Mouse (Mus musculus) midbrain, embryonic 12.5 days (tissue): ENCODE results near the gene Egflam. TPM values are rescaled to one million over a fixed set of nuclear protein-coding genes. Genes with fewer than 3 reads are reported as not detected.

ENCODE experiments used
- ATAC-seq: fragments of 200-750 bp; cut with Nextera tagmentation; 2 replicates; pipeline ENCODE4 v1.8.0; 2017; ENCODE audit warnings: low read depth, moderate TSS enrichment, moderate library complexity; ENCODE audit not compliant: low FRiP score
- H3K27ac ChIP-seq: fragments of 300-500 bp; sonication (generic); replicated peaks from 2 replicates; pipeline ENCODE4 v1.5.1; 2016; ENCODE audit warnings: mild to moderate bottlenecking
- H3K27me3 ChIP-seq: fragments of 300-500 bp; sonication (generic); 2 replicates; pipeline ENCODE4 v1.6.1; 2016; ENCODE audit warnings: mild to moderate bottlenecking
- H3K36me3 ChIP-seq: fragments of 300-500 bp; sonication (generic); 2 replicates; pipeline ENCODE4 v1.6.1; 2016
- H3K4me1 ChIP-seq: fragments of 300-500 bp; sonication (generic); 2 replicates; pipeline ENCODE4 v1.6.1; 2016
- H3K4me2 ChIP-seq: fragments of 300-500 bp; sonication (generic); replicated peaks from 2 replicates; pipeline ENCODE4 v1.6.1; 2016; ENCODE audit warnings: mild to moderate bottlenecking, moderate library complexity
- H3K4me3 ChIP-seq: fragments of 300-500 bp; sonication (generic); 2 replicates; pipeline ENCODE4 v1.5.1; 2016; ENCODE audit warnings: mild to moderate bottlenecking
- H3K9ac ChIP-seq: fragments of 300-500 bp; sonication (generic); replicated peaks from 2 replicates; pipeline ENCODE4 v1.6.1; 2016; ENCODE audit warnings: mild to moderate bottlenecking, moderate library complexity
- H3K9me3 ChIP-seq: fragments of 300-500 bp; sonication (generic); 2 replicates; pipeline ENCODE4 v1.6.1; 2016; ENCODE audit warnings: mild to moderate bottlenecking
- WGBS: fragments of 180-500 bp; shearing (Covaris S2); methylation state at CpG from one replicate; pipeline ENCODE4 v1.1.7; 2016; 5-methylcytosine and 5-hydroxymethylcytosine counted together
- polyA plus RNA-seq: library from polyadenylated mRNA; unstranded; fragments of >200 nt; fragmentation: Nextera tagmentation; extraction: Ambion mirVana; gene quantifications from 2 replicates; pipeline ENCODE4 v1.2.1, GENCODE M21; 2016

Egflam gene
- polyA plus RNA-seq, 1 experiment from 2014 or later: 13.0 TPM

DNA sequence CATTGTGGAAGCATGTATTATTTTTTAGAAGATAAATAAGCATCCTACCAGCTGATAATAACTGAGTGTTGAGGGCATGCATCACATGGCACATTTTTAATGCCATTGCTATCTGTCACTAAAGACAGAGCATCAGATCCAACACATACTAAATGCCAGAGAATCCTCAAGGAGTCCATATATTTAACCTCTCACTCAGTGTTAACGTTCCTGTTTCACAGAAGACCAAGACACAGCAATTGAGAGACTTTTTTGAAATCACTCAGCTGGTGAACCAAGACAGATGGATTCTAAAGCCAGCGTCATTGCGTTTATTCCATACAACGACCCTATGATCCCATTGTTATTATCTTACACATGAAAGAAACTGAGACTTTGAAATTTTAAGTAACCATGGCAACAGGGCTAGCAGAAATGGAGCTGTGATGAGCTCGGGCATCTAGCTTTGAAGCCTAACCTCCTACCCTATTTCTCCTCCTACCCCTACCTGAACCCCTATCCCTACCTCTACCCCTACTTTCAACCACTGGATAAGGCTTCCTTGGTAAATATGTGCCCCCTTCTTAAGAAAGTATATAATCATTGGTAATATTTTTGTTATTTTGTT, 57.4 kb downstream of the Egflam start:
- H3K4me3 ChIP-seq: no peak overlapping the region
- H3K9ac ChIP-seq: no peak overlapping the region
- H3K27me3 ChIP-seq: no peaks in the 10 kb centered on the region
- WGBS: 67% methylated on average over 5 of the region's 5 CpGs
- H3K4me2 ChIP-seq: no peak overlapping the region
- no peak for ATAC-seq
- H3K4me1 ChIP-seq: no peaks in the 10 kb centered on the region
- H3K9me3 ChIP-seq: no peaks in the 10 kb centered on the region
- no peaks in the 10 kb centered on the region for H3K36me3 ChIP-seq
- no peak overlapping the region for H3K27ac ChIP-seq

DNA sequence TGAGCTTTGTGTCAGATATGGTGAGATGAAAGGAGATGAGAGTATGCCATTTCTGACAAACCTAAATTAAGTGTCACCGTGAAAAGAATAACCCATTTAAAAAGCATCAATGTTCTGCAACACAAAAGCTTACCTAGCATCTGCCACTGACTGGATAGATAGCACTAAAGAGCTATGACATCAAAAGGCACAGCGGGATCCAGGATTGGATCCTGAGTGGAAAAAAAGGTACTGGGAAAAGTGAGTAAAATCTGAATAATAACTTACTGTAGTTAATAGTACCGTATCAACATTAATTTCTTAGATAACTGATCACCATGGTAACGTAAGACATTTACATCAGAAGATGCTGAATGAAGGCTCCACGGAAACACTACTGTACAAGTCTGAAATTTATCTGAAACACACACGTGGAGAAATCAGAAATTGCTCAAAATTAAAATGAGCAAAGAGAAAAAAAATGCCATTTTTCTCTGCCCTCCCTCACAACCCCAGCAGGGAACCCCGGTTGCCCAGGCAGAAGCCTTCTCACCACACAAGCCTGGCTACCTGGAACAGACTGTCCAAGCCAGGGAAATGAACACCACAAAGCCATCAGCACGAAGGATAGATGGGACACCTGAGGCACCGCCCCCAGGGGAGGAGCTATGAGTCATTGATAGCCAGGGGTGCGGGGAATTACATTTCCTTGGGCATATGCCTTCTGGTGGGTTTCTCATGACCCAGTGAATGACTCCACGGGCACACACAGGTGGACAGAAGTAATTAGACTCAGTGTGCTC, 63.5 kb downstream of the Egflam start:
- no peak overlapping the region for H3K27ac ChIP-seq
- no peaks in the 10 kb centered on the region for H3K9me3 ChIP-seq
- ATAC-seq: no peak
- no peak overlapping the region for H3K4me2 ChIP-seq
- H3K9ac ChIP-seq: no peak overlapping the region
- 84% methylated on average over 11 of the region's 11 CpGs for WGBS
- no peak overlapping the region for H3K4me3 ChIP-seq
- no peaks in the 10 kb centered on the region for H3K27me3 ChIP-seq
- H3K4me1 ChIP-seq: no peaks in the 10 kb centered on the region
- no peaks in the 10 kb centered on the region for H3K36me3 ChIP-seq

DNA sequence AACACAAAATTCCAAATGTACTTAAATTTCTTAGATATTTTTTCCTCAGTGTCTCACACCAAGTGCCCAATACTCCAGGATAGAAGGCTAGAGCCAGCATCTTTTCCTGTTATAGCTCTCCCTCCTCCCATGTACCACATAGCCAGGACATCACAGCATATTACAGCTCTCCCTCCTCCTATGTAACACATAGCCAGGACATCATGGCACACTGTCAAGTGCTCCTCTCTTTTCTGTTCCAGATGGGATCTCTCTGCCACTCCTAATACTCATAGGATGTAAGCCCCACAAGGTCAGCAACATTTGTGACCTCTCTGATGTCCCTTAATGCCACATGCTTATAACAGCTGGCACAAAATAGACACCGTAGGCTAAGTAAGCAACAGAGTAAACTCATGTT, 65.3 kb downstream of the Egflam start:
- no peak for ATAC-seq
- H3K4me2 ChIP-seq: no peak overlapping the region
- H3K9me3 ChIP-seq: no peaks in the 10 kb centered on the region
- no peaks in the 10 kb centered on the region for H3K27me3 ChIP-seq
- H3K9ac ChIP-seq: no peak overlapping the region
- H3K36me3 ChIP-seq: no peaks in the 10 kb centered on the region
- no peak overlapping the region for H3K4me3 ChIP-seq
- no peaks in the 10 kb centered on the region for H3K4me1 ChIP-seq
- 91% methylated on average over 1 of the region's 1 CpGs for WGBS
- no peak overlapping the region for H3K27ac ChIP-seq

DNA sequence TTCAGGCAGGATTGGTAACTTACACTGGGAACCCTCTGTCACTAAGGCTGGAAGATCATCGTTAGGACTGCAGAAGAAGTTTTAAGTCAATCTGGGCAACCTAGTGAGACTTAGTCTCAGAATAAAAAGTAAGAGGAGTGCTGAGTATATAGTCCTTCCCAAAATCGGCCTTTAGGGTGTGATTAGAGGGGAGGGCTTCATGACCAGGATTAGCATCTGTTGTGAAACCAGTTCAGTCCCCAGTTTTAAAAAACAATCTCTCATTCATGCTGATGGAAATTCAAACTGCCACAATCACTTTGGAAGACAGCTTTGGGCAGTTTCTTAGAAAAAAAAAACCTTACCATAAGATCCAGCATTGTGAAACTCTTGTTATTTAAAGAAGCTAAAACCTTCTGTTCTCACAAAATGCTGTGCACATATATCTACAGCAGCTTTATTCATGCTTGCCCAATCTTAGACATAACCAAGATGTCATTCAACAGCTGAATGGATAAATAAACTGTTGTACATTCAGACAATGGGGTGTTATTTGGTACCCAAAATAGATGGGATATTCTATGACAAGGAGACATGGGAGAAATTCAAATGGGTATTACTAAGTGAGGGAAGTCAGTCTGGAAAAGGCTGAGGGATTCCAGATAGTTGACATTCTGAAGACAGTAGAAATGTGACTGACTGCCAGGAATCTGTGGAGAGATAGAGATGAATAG, 75.4 kb downstream of the Egflam start:
- no peak overlapping the region for H3K27ac ChIP-seq
- no peaks in the 10 kb centered on the region for H3K4me1 ChIP-seq
- H3K36me3 ChIP-seq: no peaks in the 10 kb centered on the region
- no peak for ATAC-seq
- H3K27me3 ChIP-seq: no peaks in the 10 kb centered on the region
- no peaks in the 10 kb centered on the region for H3K9me3 ChIP-seq
- H3K9ac ChIP-seq: no peak overlapping the region
- H3K4me3 ChIP-seq: no peak overlapping the region
- H3K4me2 ChIP-seq: no peak overlapping the region
- WGBS: 89% methylated on average over 2 of the region's 2 CpGs

DNA sequence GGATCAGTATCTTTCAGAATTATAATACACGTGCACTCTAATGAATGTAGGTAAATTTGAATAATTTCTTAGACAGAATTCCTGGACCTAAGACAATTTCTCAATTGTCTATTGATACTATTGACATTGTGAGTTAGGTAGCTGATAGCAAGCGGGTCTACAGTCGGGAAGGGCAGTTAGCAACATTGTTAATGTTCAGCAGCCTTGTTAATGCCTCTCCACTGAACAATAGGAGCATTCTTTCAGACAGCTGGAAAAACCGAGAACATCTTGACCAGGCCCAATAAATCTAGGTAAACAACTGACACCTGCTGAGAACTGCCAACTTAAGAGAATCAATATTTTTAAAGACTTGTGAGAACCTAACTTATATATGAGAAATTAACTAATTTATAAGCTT, 77.3 kb downstream of the Egflam start:
- Histone ChIP-seq H3K4me3 (no peak overlapping the region), H3K4me1 (no peaks in the 10 kb centered on the region), H3K9me3 (no peaks in the 10 kb centered on the region), H3K36me3 (no peaks in the 10 kb centered on the region), H3K27ac (no peak overlapping the region), H3K27me3 (no peaks in the 10 kb centered on the region), H3K9ac (no peak overlapping the region), H3K4me2 (no peak overlapping the region)
- WGBS: 74% methylated on average over 4 of the region's 4 CpGs
- no peak for ATAC-seq

DNA sequence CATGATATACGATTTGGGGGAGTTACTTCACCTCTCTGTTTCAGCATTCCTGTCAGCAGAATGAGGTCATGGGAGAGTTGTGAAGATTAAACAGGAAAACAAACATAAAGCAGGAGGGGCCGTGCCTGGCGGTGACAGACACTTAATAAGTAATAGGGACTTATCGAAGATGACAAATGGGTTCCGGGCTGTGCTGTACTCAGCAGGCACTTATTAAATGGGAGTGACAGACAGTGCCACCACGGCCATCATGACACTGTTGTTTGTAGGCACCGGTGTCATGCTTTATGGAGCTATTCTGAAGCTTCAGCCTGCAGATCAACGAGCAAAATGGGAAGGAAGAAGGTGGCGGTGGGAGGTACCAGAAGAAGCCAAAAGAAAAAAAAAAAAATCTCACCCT, 82.7 kb downstream of the Egflam start:
- no peaks in the 10 kb centered on the region for H3K9me3 ChIP-seq
- no peak overlapping the region for H3K9ac ChIP-seq
- no peaks in the 10 kb centered on the region for H3K36me3 ChIP-seq
- H3K4me1 ChIP-seq: no peaks in the 10 kb centered on the region
- no peak for ATAC-seq
- 90% methylated on average over 9 of the region's 9 CpGs for WGBS
- no peak overlapping the region for H3K27ac ChIP-seq
- H3K4me2 ChIP-seq: no peak overlapping the region
- H3K27me3 ChIP-seq: no peaks in the 10 kb centered on the region
- H3K4me3 ChIP-seq: no peak overlapping the region

DNA sequence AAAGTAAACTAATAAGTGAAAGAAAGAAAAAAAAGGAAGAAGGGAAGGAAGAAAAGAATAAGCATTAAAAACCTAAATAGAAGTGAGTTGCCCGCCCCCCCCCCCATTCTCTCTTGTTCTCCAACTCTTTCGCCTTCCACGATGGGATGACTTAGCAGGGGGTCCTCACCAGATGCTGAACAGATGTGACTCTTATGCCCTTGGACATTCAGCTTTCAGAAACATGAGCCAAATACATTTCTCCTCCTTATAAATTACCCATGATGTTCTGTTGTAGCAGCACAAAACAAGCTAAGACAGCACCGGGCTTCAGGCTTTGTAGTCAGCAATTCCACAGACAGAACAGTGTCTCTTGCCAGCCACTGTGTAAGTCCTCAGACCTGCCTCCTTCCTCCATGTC, 89.5 kb downstream of the Egflam start:
- no peak overlapping the region for H3K9ac ChIP-seq
- WGBS: 81% methylated on average over 4 of the region's 4 CpGs
- H3K27ac ChIP-seq: no peak overlapping the region
- no peaks in the 10 kb centered on the region for H3K36me3 ChIP-seq
- no peak overlapping the region for H3K4me2 ChIP-seq
- ATAC-seq: no peak
- H3K4me1 ChIP-seq: no peaks in the 10 kb centered on the region
- H3K4me3 ChIP-seq: no peak overlapping the region
- no peaks in the 10 kb centered on the region for H3K9me3 ChIP-seq
- no peaks in the 10 kb centered on the region for H3K27me3 ChIP-seq

DNA sequence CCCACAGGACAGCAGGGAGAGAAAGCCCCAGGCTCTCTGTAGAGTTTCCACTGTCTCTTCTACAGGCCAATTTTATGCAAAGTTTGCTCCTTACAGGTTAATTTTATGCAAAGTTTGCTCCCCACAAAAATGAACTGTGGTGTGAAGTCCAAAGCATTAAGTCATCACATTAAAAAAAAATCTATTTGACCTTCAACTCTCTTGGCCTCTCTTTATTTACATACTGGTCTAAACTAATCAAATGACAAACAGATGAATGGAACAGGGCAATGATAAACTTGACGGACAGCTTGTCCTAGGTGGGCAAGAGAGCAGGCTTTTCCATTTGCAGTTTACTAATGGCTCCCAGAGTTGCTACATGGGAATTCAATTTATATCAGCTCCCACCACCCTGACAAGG, 98.3 kb downstream of the Egflam start:
- H3K27me3 ChIP-seq: no peaks in the 10 kb centered on the region
- no peak overlapping the region for H3K4me2 ChIP-seq
- WGBS: 73% methylated on average over 1 of the region's 1 CpGs
- no peak overlapping the region for H3K4me3 ChIP-seq
- H3K4me1 ChIP-seq: no peaks in the 10 kb centered on the region
- no peaks in the 10 kb centered on the region for H3K9me3 ChIP-seq
- H3K27ac ChIP-seq: no peak overlapping the region
- no peaks in the 10 kb centered on the region for H3K36me3 ChIP-seq
- no peak overlapping the region for H3K9ac ChIP-seq
- no peak for ATAC-seq

DNA sequence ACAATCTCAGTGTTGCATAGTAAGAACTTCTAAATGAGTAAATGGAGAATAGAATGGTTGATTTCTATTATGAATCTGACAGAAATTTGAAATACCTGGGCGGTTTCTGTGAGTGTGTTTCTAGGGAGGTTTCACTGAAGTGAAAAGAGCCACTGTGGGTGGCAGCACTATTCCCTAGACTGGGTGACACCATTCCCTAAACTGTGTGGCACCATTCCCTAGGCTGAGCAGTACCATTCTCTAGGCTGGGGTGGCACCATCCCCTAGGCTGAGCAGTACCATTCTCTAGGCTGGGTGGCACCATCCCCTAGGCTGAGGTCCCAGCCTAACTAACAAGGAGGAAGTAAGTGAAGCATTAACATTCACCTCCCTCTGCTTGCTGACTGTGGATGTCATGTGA, 103.0 kb downstream of the Egflam start:
- H3K4me2 ChIP-seq: no peak overlapping the region
- ATAC-seq: no peak

DNA sequence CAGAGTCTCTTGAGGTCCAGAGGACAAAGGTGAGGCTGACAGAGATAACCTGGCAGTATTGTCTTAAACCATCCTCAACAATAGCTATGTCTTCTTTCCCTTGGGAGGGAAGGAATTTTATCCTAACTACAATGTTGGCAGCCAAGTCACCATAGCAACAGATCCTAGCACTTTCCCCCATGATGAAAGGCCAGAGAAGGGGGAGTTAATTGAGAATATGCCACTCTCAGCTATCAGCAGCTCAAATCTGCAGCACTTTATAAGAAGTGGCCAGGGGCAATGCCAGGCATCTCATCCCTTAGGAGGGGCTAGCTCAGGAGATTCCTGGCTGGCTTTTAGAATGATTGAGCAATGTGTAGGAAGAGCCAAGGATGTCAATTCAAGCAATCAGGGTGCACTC, 105.3 kb downstream of the Egflam start:
- no peak overlapping the region for H3K4me3 ChIP-seq
- no peaks in the 10 kb centered on the region for H3K9me3 ChIP-seq
- H3K9ac ChIP-seq: no peak overlapping the region
- H3K4me2 ChIP-seq: no peak overlapping the region
- no peaks in the 10 kb centered on the region for H3K36me3 ChIP-seq
- no peak for ATAC-seq
- H3K27ac ChIP-seq: no peak overlapping the region
- peaks cover 5% of the 10 kb centered on the region; the same call in 1 of the 2 replicates for H3K4me1 ChIP-seq
- no peaks in the 10 kb centered on the region for H3K27me3 ChIP-seq

More for the DNA sequence above, 103.0 kb downstream of the Egflam start:
- 97% methylated on average over 1 of the region's 1 CpGs for WGBS
- Histone ChIP-seq H3K4me1 (peaks cover 5% of the 10 kb centered on the region; the same call in 1 of the 2 replicates), H3K9ac (no peak overlapping the region), H3K27ac (no peak overlapping the region), H3K4me3 (no peak overlapping the region), H3K27me3 (no peaks in the 10 kb centered on the region), H3K36me3 (no peaks in the 10 kb centered on the region), H3K9me3 (no peaks in the 10 kb centered on the region)

DNA sequence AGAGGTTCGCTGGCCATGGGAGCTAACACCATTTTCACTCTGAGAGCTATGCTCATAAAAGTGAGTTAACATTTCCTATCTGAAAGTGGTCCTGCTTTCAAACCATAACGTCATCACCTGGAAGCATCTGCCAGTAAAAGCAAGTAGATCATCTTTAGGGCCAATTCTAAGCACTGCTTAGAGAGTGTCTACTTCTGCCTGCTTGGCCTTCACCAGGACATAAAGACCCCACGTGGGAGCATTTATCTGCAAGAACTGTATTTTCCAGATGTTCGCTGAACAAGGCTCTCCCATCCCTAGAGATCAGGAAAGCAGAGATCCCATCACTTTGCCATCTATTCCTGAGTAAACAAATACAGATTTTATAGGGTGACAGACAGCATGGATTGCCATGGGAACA, 108.2 kb downstream of the Egflam start:
- no peak overlapping the region for H3K9ac ChIP-seq
- H3K9me3 ChIP-seq: no peaks in the 10 kb centered on the region
- H3K27me3 ChIP-seq: no peaks in the 10 kb centered on the region
- ATAC-seq: no peak
- WGBS: 88% methylated on average over 4 of the region's 4 CpGs
- no peak overlapping the region for H3K27ac ChIP-seq
- peaks cover 5% of the 10 kb centered on the region; the same call in 1 of the 2 replicates for H3K4me1 ChIP-seq
- no peaks in the 10 kb centered on the region for H3K36me3 ChIP-seq
- H3K4me3 ChIP-seq: no peak overlapping the region
- H3K4me2 ChIP-seq: no peak overlapping the region

DNA sequence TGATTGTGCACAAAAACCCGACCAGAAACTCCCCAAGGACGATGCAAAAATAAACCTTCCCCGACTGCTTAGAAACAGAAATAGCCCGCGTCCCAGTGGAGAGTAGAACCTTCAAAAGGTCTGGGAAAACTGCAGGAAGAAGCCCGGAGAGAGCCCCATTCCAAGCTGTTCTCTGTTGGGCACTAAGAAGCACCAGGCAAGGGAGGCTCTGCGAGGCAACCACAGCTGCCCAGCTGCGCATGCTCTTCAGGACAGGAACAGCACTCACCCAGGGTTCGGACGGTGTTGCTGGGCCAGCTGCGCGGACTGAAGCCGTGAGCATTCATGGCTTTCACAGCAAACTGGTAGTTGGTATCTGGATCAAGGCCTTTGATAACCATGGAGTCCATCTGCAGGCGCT, 108.7 kb downstream of the Egflam start:
- no peak for ATAC-seq
- no peak overlapping the region for H3K4me2 ChIP-seq
- peaks cover 5% of the 10 kb centered on the region; the same call in 1 of the 2 replicates for H3K4me1 ChIP-seq
- no peaks in the 10 kb centered on the region for H3K9me3 ChIP-seq
- H3K9ac ChIP-seq: no peak overlapping the region
- WGBS: 73% methylated on average over 14 of the region's 14 CpGs
- no peaks in the 10 kb centered on the region for H3K27me3 ChIP-seq
- H3K27ac ChIP-seq: no peak overlapping the region
- H3K4me3 ChIP-seq: no peak overlapping the region
- H3K36me3 ChIP-seq: no peaks in the 10 kb centered on the region
